Mouse (Mus musculus) intestine, postnatal 0 days (tissue): ENCODE measurements around the gene Nelfe. TPM values are rescaled to one million over a fixed set of nuclear protein-coding genes. Genes with fewer than 3 reads are reported as not detected.

Source experiments
- ATAC-seq: fragments of 200-750 bp; cut with Nextera tagmentation; 2 replicates; pipeline ENCODE4 v1.8.0; 2017; ENCODE audit warnings: mild to moderate bottlenecking, moderate TSS enrichment, moderate library complexity
- H3K27ac ChIP-seq: fragments of 300-500 bp; sonication (generic); 2 replicates; pipeline ENCODE4 v1.5.1; 2014; ENCODE audit warnings: mild to moderate bottlenecking, low read depth, low read length, moderate library complexity
- H3K27me3 ChIP-seq: fragments of 300-500 bp; sonication (generic); replicated peaks from 2 replicates; pipeline ENCODE4 v1.6.1; 2014; ENCODE audit warnings: low read length, mixed read lengths; ENCODE audit not compliant: control insufficient read depth, insufficient read depth
- H3K36me3 ChIP-seq: fragments of 300-500 bp; sonication (generic); 2 replicates; pipeline ENCODE4 v1.6.1; 2014; ENCODE audit warnings: mild to moderate bottlenecking, moderate library complexity; ENCODE audit not compliant: control insufficient read depth, insufficient read depth
- H3K4me1 ChIP-seq: fragments of 300-500 bp; sonication (generic); replicated peaks from 2 replicates; pipeline ENCODE4 v1.6.1; 2014; ENCODE audit warnings: antibody characterized with exemption, low read length, mixed read lengths; ENCODE audit not compliant: control insufficient read depth, insufficient read depth
- H3K4me2 ChIP-seq: fragments of 300-500 bp; sonication (generic); replicated peaks from 2 replicates; pipeline ENCODE4 v1.6.1; 2014; ENCODE audit warnings: low read depth, mild to moderate bottlenecking, moderate library complexity
- H3K4me3 ChIP-seq: fragments of 300-500 bp; sonication (generic); 2 replicates; pipeline ENCODE4 v1.5.1; 2014; ENCODE audit warnings: low read depth, low read length
- H3K9ac ChIP-seq: fragments of 300-500 bp; sonication (generic); 2 replicates; pipeline ENCODE4 v1.6.1; 2014; ENCODE audit warnings: mild to moderate bottlenecking, low read depth, low read length
- H3K9me3 ChIP-seq: fragments of 300-500 bp; sonication (generic); 2 replicates; pipeline ENCODE4 v1.6.1; 2016; ENCODE audit warnings: mixed run types; ENCODE audit not compliant: control insufficient read depth
- CTCF ChIP-seq: sonication (generic); IDR thresholded peaks from 2 replicates; pipeline ENCODE4 v1.5.1; 2016; ENCODE audit warnings: low read depth, mild to moderate bottlenecking, control low read depth, antibody characterized with exemption, moderate library complexity
- WGBS: fragments of 180-500 bp; shearing (Covaris S2); extraction: QIAGEN DNeasy Blood & Tissue Kit; methylation state at CpG from one replicate; pipeline ENCODE4 v1.1.7; 2014; 5-methylcytosine and 5-hydroxymethylcytosine counted together
- polyA plus RNA-seq: library from polyadenylated mRNA; unstranded; fragments of >200 nt; fragmentation: Nextera tagmentation; extraction: Ambion mirVana; gene quantifications from 2 replicates; pipeline ENCODE4 v1.2.1, GENCODE M21; 2015

The Nelfe gene
- polyA plus RNA-seq, 1 experiment from 2014 or later: 57.8 TPM

GRCm38 (mm10) chr17:34858670-34859069 is 8.5 kb downstream of the Nelfe start:
- no peak overlapping the region for H3K9ac ChIP-seq
- no peaks in the 10 kb centered on the region for H3K9me3 ChIP-seq
- no peak overlapping the region for H3K4me3 ChIP-seq
- no peaks in the 10 kb centered on the region for H3K27me3 ChIP-seq
- no peak overlapping the region for H3K27ac ChIP-seq
- no peak overlapping the region for H3K4me2 ChIP-seq
- H3K36me3 ChIP-seq: peaks cover 61% of the 10 kb centered on the region
- 86% methylated on average over 4 of the region's 4 CpGs for WGBS
- no peak for TF ChIP-seq CTCF
- ATAC-seq: no peak
- no peaks in the 10 kb centered on the region; the same call in 1 of the 2 replicates for H3K4me1 ChIP-seq

- Histone ChIP-seq H3K9ac (no peak overlapping the region), H3K27me3 (no peaks in the 10 kb centered on the region), H3K36me3 (peaks cover 42% of the 10 kb centered on the region), H3K4me2 (peak overlapping the region; percentile 65), H3K27ac (no peak overlapping the region), H3K4me1 (no peaks in the 10 kb centered on the region; the same call in 1 of the 2 replicates), H3K9me3 (no peaks in the 10 kb centered on the region), H3K4me3 (no peak overlapping the region; the same call in 1 of the 2 replicates)
- 75% methylated on average over 9 of the region's 9 CpGs for WGBS
- no peak for TF ChIP-seq CTCF
- no peak for ATAC-seq
Measured at GRCm38 (mm10) chr17:34860514-34860913, 10.3 kb downstream of the Nelfe start.

- peak overlapping the region; percentile 91 for H3K27ac ChIP-seq
- peak; percentile 75 for ATAC-seq
- H3K27me3 ChIP-seq: no peaks in the 10 kb centered on the region
- peak overlapping the region; percentile 26 for H3K4me3 ChIP-seq
- H3K9me3 ChIP-seq: no peaks in the 10 kb centered on the region
- WGBS: 39% methylated on average over 13 of the region's 13 CpGs
- no peaks in the 10 kb centered on the region; the same call in 1 of the 2 replicates for H3K4me1 ChIP-seq
- peak overlapping the region; percentile 65 for H3K4me2 ChIP-seq
- TF ChIP-seq CTCF: no peak
- H3K9ac ChIP-seq: peak overlapping the region; percentile 38; the same call in 1 of the 2 replicates
- H3K36me3 ChIP-seq: peaks cover 31% of the 10 kb centered on the region
Measured at GRCm38 (mm10) chr17:34861704-34862415, 11.7 kb downstream of the Nelfe start.

- TF ChIP-seq CTCF: no peak
- Histone ChIP-seq H3K4me1 (no peaks in the 10 kb centered on the region; the same call in 1 of the 2 replicates), H3K9ac (peak within 1 kb of the TSS; percentile 38; the same call in 1 of the 2 replicates), H3K36me3 (peaks cover 24% of the 10 kb centered on the region), H3K27ac (peak within 1 kb of the TSS; percentile 91), H3K4me3 (peak within 1 kb of the TSS; percentile 26), H3K9me3 (no peaks in the 10 kb centered on the region), H3K27me3 (no peaks in the 10 kb centered on the region), H3K4me2 (peak within 1 kb of the TSS; percentile 65)
- 22% methylated on average over 8 of the region's 8 CpGs for WGBS
- ATAC-seq: peak; percentile 87
Measured at GRCm38 (mm10) chr17:34862416-34863081, 12.4 kb downstream of the Nelfe start, which contains the start of gene Cfb. Cfb (minus strand) TSS chr17:34862518.

GRCm38 (mm10) chr17:34865981-34866380 is 15.8 kb downstream of the Nelfe start:
- no peak for ATAC-seq
- no peak overlapping the region for H3K27ac ChIP-seq
- 32% methylated on average over 7 of the region's 7 CpGs for WGBS
- no peaks in the 10 kb centered on the region for H3K9me3 ChIP-seq
- no peak overlapping the region for H3K4me3 ChIP-seq
- no peaks in the 10 kb centered on the region for H3K27me3 ChIP-seq
- H3K9ac ChIP-seq: no peak overlapping the region
- H3K4me1 ChIP-seq: no peaks in the 10 kb centered on the region
- TF ChIP-seq CTCF: no peak
- H3K4me2 ChIP-seq: no peak overlapping the region
- H3K36me3 ChIP-seq: no peaks in the 10 kb centered on the region

GRCm38 (mm10) chr17:34874321-34874720 is 24.1 kb downstream of the Nelfe start:
- Histone ChIP-seq H3K27me3 (no peaks in the 10 kb centered on the region), H3K9me3 (no peaks in the 10 kb centered on the region), H3K36me3 (no peaks in the 10 kb centered on the region), H3K4me2 (no peak overlapping the region), H3K9ac (no peak overlapping the region), H3K27ac (no peak overlapping the region), H3K4me3 (no peak overlapping the region), H3K4me1 (no peaks in the 10 kb centered on the region)
- no peak for ATAC-seq
- 83% methylated on average over 6 of the region's 6 CpGs for WGBS
- TF ChIP-seq CTCF: no peak
